Mouse (Mus musculus) limb, embryonic 14.5 days (tissue): Measurements from ENCODE around the gene Akr7a5. TPM values are rescaled to one million over a fixed set of nuclear protein-coding genes. Genes with fewer than 3 reads are reported as not detected.

Experiments used
- ATAC-seq: fragments of 200-750 bp; cut with Nextera tagmentation; 2 replicates; pipeline ENCODE4 v1.8.0; 2017; ENCODE audit warnings: low read depth, moderate number of reproducible peaks, moderate TSS enrichment; ENCODE audit not compliant: low FRiP score
- DNase-seq: peaks from one replicate; pipeline ENCODE4 v3.0.0-alpha.2; 2015; ENCODE audit warnings: low spot score
- H3K27ac ChIP-seq: fragments of 300-500 bp; sonication (generic); replicated peaks from 2 replicates; pipeline ENCODE4 v1.5.1; 2014; ENCODE audit warnings: low read depth, mild to moderate bottlenecking, low read length, moderate library complexity, mixed read lengths
- H3K27me3 ChIP-seq: fragments of 300-500 bp; sonication (generic); 2 replicates; pipeline ENCODE4 v1.6.1; 2014; ENCODE audit warnings: low read length, mixed read lengths; ENCODE audit not compliant: control insufficient read depth, insufficient read depth
- H3K36me3 ChIP-seq: fragments of 300-500 bp; sonication (generic); 2 replicates; pipeline ENCODE4 v1.6.1; 2014; ENCODE audit warnings: mild to moderate bottlenecking, low read length, moderate library complexity, mixed read lengths; ENCODE audit not compliant: control insufficient read depth, insufficient read depth
- H3K4me1 ChIP-seq: fragments of 300-500 bp; sonication (generic); 2 replicates; pipeline ENCODE4 v1.6.1; 2014; ENCODE audit warnings: antibody characterized with exemption, low read length, mixed read lengths; ENCODE audit not compliant: control insufficient read depth, insufficient read depth
- H3K4me2 ChIP-seq: fragments of 300-500 bp; sonication (generic); replicated peaks from 2 replicates; pipeline ENCODE4 v1.6.1; 2014; ENCODE audit warnings: low read depth, mild to moderate bottlenecking, low read length, moderate library complexity; ENCODE audit not compliant: severe bottlenecking
- H3K4me3 ChIP-seq: fragments of 300-500 bp; sonication (generic); replicated peaks from 2 replicates; pipeline ENCODE4 v1.5.1; 2014; ENCODE audit warnings: low read length
- H3K9ac ChIP-seq: fragments of 300-500 bp; sonication (generic); 2 replicates; pipeline ENCODE4 v1.6.1; 2014; ENCODE audit warnings: mild to moderate bottlenecking, low read depth, low read length, moderate library complexity; ENCODE audit not compliant: severe bottlenecking
- H3K9me3 ChIP-seq: fragments of 300-500 bp; sonication (generic); 2 replicates; pipeline ENCODE4 v1.6.1; 2016; ENCODE audit warnings: low read length; ENCODE audit not compliant: control insufficient read depth
- POLR2A ChIP-seq: fragments of 200-500 bp; IDR thresholded peaks from 2 replicates; pipeline ENCODE4 v1.8.0; 2012; ENCODE audit warnings: inconsistent platforms, mild to moderate bottlenecking, moderate library complexity, borderline replicate concordance; ENCODE audit not compliant: insufficient read depth, insufficient read length; ENCODE audit errors: extremely low read depth
- WGBS: fragments of 180-500 bp; shearing (Covaris S2); extraction: QIAGEN DNeasy Blood & Tissue Kit; methylation state at CpG from one replicate; pipeline ENCODE4 v1.1.7; 2014; 5-methylcytosine and 5-hydroxymethylcytosine counted together
- polyA plus RNA-seq, 2 experiments: library from polyadenylated mRNA; depleted of rRNA in 1 of 2; stranded (reverse) in 1 of 2; unstranded in 1 of 2; fragments of >200 nt; fragmentation: Nextera tagmentation in 1 of 2; extraction: Ambion mirVana in 1 of 2; gene quantifications; 2 replicates each; pipeline versions ENCODE4 v1.2.1 to v1.2.3; 2012 to 2014

The Akr7a5 gene
- polyA plus RNA-seq (2012; rRNA removed) (28.5 and 38.8 TPM in 2 replicates), polyA plus RNA-seq (2014; fragmentation: Nextera tagmentation; extraction: Ambion mirVana) (84.8 and 98.0 TPM in 2 replicates)

DNA sequence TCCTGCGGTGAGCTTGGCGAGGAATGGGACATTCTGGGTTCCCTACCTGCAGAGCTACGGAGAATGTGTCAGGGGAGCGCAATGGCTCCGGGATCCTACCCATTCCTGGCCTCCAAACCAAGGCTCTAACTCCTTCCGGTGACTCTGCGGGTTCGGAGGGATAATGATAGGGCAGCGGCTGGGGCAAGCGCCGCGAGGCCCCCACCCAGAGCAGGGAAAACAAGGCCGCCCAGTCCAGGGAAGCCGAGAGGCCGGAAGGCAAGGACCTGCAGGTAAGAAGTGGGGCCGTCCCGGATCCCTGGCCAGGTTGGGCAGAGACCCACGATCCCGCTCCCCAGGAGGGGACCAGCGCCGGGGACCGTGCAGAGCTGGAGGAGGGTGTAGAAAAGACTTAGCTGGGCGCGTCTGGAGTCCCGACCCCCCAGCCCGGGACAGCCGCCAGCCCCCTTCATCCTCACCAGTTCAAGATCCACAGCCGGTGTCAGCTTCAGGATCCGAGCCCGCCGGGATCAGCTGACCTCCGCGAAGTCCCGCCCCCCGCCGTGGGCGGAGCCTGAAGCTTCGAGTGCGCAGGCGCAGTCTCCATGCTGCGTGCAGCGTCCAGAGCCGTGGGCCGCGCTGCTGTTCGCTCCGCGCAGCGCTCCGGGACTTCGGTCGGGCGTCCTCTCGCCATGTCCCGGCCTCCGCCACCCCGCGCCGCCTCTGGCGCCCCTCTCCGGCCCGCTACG lies at the start of gene Akr7a5, which contains the start of gene Pqlc2:
Gene Akr7a5 (plus strand): TSS at position 574 of the 728 bp plus-strand sequence.
Gene Pqlc2 (minus strand): TSS at position 538 of the 728 bp plus-strand sequence.
- Histone ChIP-seq H3K4me2 (peak within 1 kb of the TSS; percentile 83), H3K4me1 (peaks cover 15% of the 10 kb centered on the region), H3K9ac (peak within 1 kb of the TSS; percentile 87), H3K4me3 (peak within 1 kb of the TSS; percentile 99), H3K36me3 (peaks cover 26% of the 10 kb centered on the region), H3K9me3 (no peaks in the 10 kb centered on the region), H3K27ac (peak within 1 kb of the TSS; percentile 68), H3K27me3 (no peaks in the 10 kb centered on the region)
- DNase-seq (peak; percentile 96), ATAC-seq (peak; percentile 93)
- WGBS, result 1% methylated on average over 44 of the region's 63 CpGs
- peak; percentile 93 for TF ChIP-seq POLR2A

DNA sequence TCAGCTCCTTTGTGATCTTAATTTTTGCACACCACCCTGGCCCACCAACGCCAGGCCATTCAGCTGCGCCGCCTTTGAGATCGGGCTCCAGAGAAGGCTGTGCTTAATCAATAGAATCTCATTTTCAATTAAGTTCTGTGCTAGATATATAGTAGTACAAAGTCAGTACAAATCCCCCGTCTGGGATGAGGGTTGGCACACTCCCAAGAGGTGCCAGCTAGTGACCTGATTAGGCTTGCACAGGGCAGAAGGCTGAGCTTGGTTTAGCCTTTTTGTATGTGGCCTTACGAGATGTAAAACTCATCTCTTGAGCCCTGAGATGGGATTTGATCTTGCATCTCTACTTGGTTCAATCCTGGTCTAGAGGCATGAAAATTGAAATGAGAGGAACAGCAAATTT lies 47.6 kb upstream of the Akr7a5 start:
- ATAC-seq (no peak), DNase-seq (no peak)
- H3K4me2 ChIP-seq, result no peak overlapping the region
- no peak overlapping the region for H3K9ac ChIP-seq
- no peak overlapping the region for H3K27ac ChIP-seq
- H3K36me3 ChIP-seq, result peaks cover 68% of the 10 kb centered on the region
- no peak overlapping the region for H3K4me3 ChIP-seq
- no peak for TF ChIP-seq POLR2A
- WGBS, result 89% methylated on average over 6 of the region's 6 CpGs
- no peaks in the 10 kb centered on the region for H3K27me3 ChIP-seq
- no peaks in the 10 kb centered on the region for H3K9me3 ChIP-seq
- peaks cover 55% of the 10 kb centered on the region for H3K4me1 ChIP-seq

DNA sequence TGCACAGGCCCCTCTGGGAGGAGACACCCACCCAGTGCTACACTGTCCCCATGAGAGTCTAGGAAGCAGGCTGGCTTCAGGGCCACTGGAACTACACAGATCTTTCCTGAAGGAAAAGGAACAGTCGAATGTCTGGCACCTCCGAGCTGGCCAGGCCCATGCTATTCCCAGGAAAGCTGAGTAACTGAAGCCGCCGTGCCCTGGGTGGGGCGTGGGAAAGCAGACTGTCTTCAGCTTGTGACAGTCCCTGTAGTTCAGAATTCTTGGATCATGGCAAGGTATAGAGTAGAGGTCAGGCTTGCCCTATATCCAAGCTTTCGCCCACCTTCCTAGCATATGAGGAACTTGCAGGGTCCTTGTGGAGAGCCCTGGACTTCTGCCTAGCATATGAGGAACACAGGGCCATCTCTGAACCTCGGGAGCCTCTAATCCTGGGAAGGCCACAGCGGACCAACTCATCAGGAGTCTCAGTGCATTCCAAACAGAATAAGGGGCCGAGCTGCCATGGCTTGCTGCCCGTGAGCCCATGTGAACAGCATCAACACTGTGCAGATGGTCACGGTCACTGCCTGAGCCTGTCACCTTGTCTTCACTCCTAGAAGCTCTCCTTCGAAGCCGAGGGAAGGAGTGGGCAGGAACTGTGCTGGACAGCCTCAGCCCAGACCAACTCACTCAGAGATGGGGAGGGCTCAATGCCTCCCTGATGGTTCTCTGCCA lies 44.6 kb upstream of the Akr7a5 start:
- no peak overlapping the region for H3K4me3 ChIP-seq
- DNase-seq (no peak), ATAC-seq (no peak)
- peaks cover 49% of the 10 kb centered on the region for H3K4me1 ChIP-seq
- peaks cover 50% of the 10 kb centered on the region for H3K36me3 ChIP-seq
- H3K27ac ChIP-seq, result peak overlapping the region; percentile 34
- 59% methylated on average over 13 of the region's 13 CpGs for WGBS
- no peaks in the 10 kb centered on the region for H3K27me3 ChIP-seq
- no peak overlapping the region for H3K9ac ChIP-seq
- no peak for TF ChIP-seq POLR2A
- no peak overlapping the region for H3K4me2 ChIP-seq
- no peaks in the 10 kb centered on the region for H3K9me3 ChIP-seq

DNA sequence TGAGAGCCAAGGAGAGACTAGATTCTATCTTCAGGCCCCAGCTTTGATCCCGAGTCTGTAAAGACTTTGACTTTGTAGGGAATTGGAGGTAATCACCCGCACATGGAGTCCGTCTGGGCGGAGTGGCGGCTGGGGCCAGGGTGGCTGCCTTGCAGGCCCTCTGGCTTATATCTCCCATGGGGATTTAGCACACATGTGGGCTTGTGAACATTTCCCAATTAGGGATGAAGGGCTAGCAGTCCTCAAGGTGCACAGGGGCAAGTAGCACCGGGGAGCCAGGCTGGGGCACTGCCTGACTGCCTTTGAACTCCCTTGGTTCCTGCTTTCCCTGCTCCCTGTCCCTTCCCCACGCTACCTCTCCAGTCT lies 44.1 kb upstream of the Akr7a5 start:
- H3K4me2 ChIP-seq, result no peak overlapping the region
- no peak for ATAC-seq
- 24% methylated on average over 7 of the region's 7 CpGs for WGBS
- no peaks in the 10 kb centered on the region for H3K27me3 ChIP-seq
- H3K9me3 ChIP-seq, result no peaks in the 10 kb centered on the region
- no peak for DNase-seq
- peak overlapping the region; percentile 34 for H3K27ac ChIP-seq
- no peak overlapping the region for H3K9ac ChIP-seq
- TF ChIP-seq POLR2A, result no peak
- no peak overlapping the region for H3K4me3 ChIP-seq
- peaks cover 52% of the 10 kb centered on the region for H3K4me1 ChIP-seq
- peaks cover 46% of the 10 kb centered on the region for H3K36me3 ChIP-seq

DNA sequence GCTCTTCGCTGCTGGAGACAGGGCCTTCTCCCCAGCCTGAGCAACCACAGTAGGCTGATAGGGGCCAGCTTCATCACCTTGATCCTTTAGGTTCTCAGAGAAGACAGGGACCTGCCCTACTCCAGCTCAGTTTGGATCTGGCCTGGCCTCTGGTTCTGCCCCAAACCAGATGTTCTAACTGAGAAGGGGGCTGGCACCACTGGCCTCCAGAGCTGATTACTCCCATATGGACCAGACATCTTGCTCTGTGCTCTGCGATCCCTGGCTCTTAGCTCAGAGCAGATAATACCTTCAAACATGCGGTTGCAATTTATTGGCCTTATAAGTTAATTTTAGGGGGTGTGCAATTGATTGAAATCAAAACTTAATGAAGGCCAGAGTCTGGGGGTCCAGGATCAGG lies 43.2 kb upstream of the Akr7a5 start:
- peaks cover 60% of the 10 kb centered on the region for H3K4me1 ChIP-seq
- ATAC-seq, result peak; percentile 41; the same call in 1 of the 2 replicates
- DNase-seq, result peak; percentile 56
- H3K9me3 ChIP-seq, result no peaks in the 10 kb centered on the region
- TF ChIP-seq POLR2A, result no peak
- H3K27ac ChIP-seq, result peak overlapping the region; percentile 34
- H3K9ac ChIP-seq, result no peak overlapping the region
- 34% methylated on average over 3 of the region's 3 CpGs for WGBS
- no peaks in the 10 kb centered on the region for H3K27me3 ChIP-seq
- H3K36me3 ChIP-seq, result peaks cover 37% of the 10 kb centered on the region
- H3K4me2 ChIP-seq, result no peak overlapping the region
- no peak overlapping the region for H3K4me3 ChIP-seq
